Mouse (Mus musculus) forebrain, embryonic 15.5 days (tissue): ENCODE measurements around the gene Crtc1. TPM values are rescaled to one million over a fixed set of nuclear protein-coding genes. Genes with fewer than 3 reads are reported as not detected.

Experiments used
- ATAC-seq: fragments of 200-750 bp; cut with Nextera tagmentation; replicated peaks from 2 replicates; pipeline ENCODE4 v1.8.0; 2017; ENCODE audit warnings: mild to moderate bottlenecking, moderate TSS enrichment, moderate library complexity
- H3K27ac ChIP-seq: fragments of 300-500 bp; sonication (generic); replicated peaks from 2 replicates; pipeline ENCODE4 v1.5.1; 2015; ENCODE audit warnings: mild to moderate bottlenecking, inconsistent platforms
- H3K27me3 ChIP-seq: fragments of 300-500 bp; sonication (generic); 2 replicates; pipeline ENCODE4 v1.6.1; 2015; ENCODE audit warnings: inconsistent platforms
- H3K36me3 ChIP-seq: fragments of 300-500 bp; sonication (generic); 2 replicates; pipeline ENCODE4 v1.6.1; 2015; ENCODE audit warnings: mild to moderate bottlenecking, inconsistent platforms
- H3K4me1 ChIP-seq: fragments of 300-500 bp; sonication (generic); 2 replicates; pipeline ENCODE4 v1.6.1; 2015; ENCODE audit warnings: inconsistent platforms
- H3K4me2 ChIP-seq: fragments of 300-500 bp; sonication (generic); replicated peaks from 2 replicates; pipeline ENCODE4 v1.6.1; 2015; ENCODE audit warnings: mild to moderate bottlenecking, inconsistent platforms
- H3K4me3 ChIP-seq: fragments of 300-500 bp; sonication (generic); 2 replicates; pipeline ENCODE4 v1.5.1; 2015; ENCODE audit warnings: mild to moderate bottlenecking, inconsistent platforms
- H3K9ac ChIP-seq: fragments of 300-500 bp; sonication (generic); replicated peaks from 2 replicates; pipeline ENCODE4 v1.6.1; 2015; ENCODE audit warnings: mild to moderate bottlenecking, inconsistent platforms
- H3K9me3 ChIP-seq: fragments of 300-500 bp; sonication (generic); 2 replicates; pipeline ENCODE4 v1.6.1; 2016; ENCODE audit warnings: inconsistent platforms
- WGBS: fragments of 180-500 bp; shearing (Covaris S2); methylation state at CpG from one replicate; pipeline ENCODE4 v1.1.7; 2015; ENCODE audit warnings: mixed read lengths; 5-methylcytosine and 5-hydroxymethylcytosine counted together
- polyA plus RNA-seq: library from polyadenylated mRNA; unstranded; fragments of >200 nt; fragmentation: Nextera tagmentation; extraction: Ambion mirVana; gene quantifications from 2 replicates; pipeline ENCODE4 v1.2.1, GENCODE M21; 2015

Crtc1 gene
- polyA plus RNA-seq, 1 experiment from 2014 or later, result 41.0 TPM

DNA sequence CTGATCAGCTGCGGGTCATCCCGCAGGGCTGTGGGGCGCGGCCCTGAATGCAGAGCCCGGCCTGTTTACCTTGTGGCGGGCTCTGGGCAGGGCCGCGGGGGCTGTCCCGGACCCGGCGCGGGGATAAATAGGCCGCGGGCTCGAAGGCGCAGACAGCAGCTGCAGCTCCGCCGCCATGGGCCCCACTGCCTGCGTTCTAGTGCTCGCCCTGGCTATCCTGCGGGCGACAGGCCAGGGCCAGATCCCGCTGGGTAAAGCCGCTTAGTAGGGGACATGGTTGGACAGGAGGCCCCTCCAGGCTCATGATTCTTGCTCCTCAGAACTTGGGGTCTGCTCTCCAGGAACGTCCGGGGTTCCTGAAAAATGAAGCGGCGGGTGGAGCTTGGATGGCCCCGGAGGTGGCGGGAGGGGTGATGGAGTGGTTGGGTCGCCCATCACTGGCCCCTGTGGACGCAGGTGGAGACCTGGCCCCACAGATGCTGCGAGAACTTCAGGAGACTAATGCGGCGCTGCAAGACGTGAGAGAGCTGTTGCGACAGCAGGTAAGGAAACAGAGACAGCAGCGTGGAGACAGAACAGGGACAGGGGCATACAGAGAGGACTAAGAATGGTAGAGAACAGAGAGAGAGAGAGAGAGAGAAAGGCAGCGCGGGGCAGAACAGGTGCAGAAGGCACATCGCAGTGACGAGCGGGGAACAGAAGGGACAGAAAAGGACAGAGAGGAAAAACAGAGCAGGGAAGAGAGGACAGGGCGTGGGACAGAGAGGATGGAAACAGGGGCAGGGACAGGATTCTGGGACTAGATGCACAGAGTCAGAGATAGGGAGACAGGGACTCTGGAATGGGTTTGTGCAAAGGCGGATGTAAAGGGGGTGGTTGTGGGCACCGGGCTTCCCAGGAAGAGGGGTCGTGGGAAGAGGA, 65.7 kb downstream of the Crtc1 start, which contains the start of gene Comp:
TSS of gene Comp (plus strand) at position 162 of the 921 bp plus-strand sequence.
- 3% methylated on average over 47 of the region's 47 CpGs for WGBS
- H3K36me3 ChIP-seq, result no peaks in the 10 kb centered on the region
- no peaks in the 10 kb centered on the region for H3K9me3 ChIP-seq
- H3K27ac ChIP-seq, result no peak within 1 kb of the TSS
- ATAC-seq, result peak; percentile 3; the same call in 1 of the 2 replicates
- peak within 1 kb of the TSS; percentile 30 for H3K4me3 ChIP-seq
- H3K4me1 ChIP-seq, result peaks cover 24% of the 10 kb centered on the region
- peak within 1 kb of the TSS; percentile 41 for H3K4me2 ChIP-seq
- no peak within 1 kb of the TSS for H3K9ac ChIP-seq
- peaks cover 73% of the 10 kb centered on the region for H3K27me3 ChIP-seq

DNA sequence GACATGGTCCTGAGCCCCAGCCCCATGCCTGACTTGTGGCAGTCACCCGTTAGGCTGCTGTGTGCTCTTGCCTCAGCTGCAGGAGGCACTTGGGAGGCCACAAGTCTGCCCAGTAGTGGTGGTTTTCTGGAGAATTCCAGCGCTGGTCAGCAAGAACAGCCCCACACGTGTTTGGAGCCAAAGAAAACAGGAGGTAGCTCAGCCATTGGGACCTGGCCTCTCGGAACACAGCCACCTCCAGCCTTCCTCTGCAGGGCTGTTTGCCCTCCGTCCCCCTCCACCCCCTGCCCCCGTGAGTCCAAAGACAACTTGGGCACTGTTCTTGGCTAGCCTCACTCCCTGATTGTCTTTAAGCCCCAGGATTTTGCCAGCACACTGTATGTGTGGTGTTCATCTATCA, 67.4 kb downstream of the Crtc1 start:
- 27% methylated on average over 6 of the region's 6 CpGs for WGBS
- H3K4me2 ChIP-seq, result no peak overlapping the region
- no peak overlapping the region for H3K9ac ChIP-seq
- H3K36me3 ChIP-seq, result no peaks in the 10 kb centered on the region
- H3K4me3 ChIP-seq, result no peak overlapping the region
- H3K9me3 ChIP-seq, result no peaks in the 10 kb centered on the region
- no peak for ATAC-seq
- no peak overlapping the region for H3K27ac ChIP-seq
- H3K4me1 ChIP-seq, result peaks cover 24% of the 10 kb centered on the region
- peaks cover 56% of the 10 kb centered on the region for H3K27me3 ChIP-seq

DNA sequence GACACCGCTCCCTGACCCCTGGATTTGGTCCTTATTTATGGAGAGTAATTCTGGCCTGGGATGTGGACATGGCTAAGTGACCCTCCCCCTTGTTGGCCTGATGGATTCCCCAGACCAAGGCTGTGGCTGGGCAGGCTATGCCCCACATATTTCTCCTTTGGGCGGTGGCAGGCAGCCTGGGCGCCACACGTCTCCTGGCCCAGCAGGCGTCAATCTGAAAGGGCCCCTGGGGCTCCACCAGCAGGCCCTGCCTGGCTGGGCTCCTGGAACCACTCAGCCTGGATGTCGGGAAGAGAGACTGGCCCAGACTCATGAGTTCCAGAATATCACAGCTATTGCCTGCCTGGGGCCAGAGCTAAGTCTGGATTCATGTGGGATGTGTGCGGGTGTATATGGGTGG, 68.9 kb downstream of the Crtc1 start:
- peaks cover 41% of the 10 kb centered on the region for H3K27me3 ChIP-seq

DNA sequence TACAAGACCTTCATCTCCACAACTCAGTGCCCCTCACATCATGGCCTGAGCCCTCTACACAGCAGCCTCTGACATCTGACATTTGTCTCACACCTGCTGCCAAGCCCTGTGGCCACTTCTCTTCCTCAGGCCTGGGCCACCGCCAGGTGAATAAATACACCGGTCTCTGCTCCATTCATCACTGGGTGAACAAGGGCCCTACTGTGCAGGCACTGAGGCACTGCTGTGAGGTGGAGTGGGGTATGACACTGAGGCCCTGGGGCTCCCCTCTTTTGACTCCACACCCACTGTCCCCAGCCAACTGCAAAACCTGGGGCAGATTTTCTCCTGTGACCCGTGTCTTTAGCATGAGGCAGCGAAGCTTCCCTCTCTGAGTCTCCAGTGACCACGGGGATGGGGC, 72.8 kb downstream of the Crtc1 start:
- H3K36me3 ChIP-seq, result no peaks in the 10 kb centered on the region
- H3K9ac ChIP-seq, result no peak overlapping the region
- 69% methylated on average over 5 of the region's 5 CpGs for WGBS
- no peak overlapping the region for H3K27ac ChIP-seq
- H3K27me3 ChIP-seq, result peaks cover 2% of the 10 kb centered on the region
- H3K4me1 ChIP-seq, result no peaks in the 10 kb centered on the region
- no peak for ATAC-seq
- H3K4me3 ChIP-seq, result no peak overlapping the region
- no peaks in the 10 kb centered on the region for H3K9me3 ChIP-seq
- no peak overlapping the region for H3K4me2 ChIP-seq

More for the DNA sequence above, 68.9 kb downstream of the Crtc1 start:
- H3K9me3 ChIP-seq, result no peaks in the 10 kb centered on the region
- peaks cover 19% of the 10 kb centered on the region for H3K4me1 ChIP-seq
- no peak for ATAC-seq
- WGBS, result 80% methylated on average over 7 of the region's 7 CpGs
- no peak overlapping the region for H3K4me2 ChIP-seq
- H3K27ac ChIP-seq, result no peak overlapping the region
- no peak overlapping the region for H3K4me3 ChIP-seq
- H3K36me3 ChIP-seq, result no peaks in the 10 kb centered on the region
- H3K9ac ChIP-seq, result no peak overlapping the region

DNA sequence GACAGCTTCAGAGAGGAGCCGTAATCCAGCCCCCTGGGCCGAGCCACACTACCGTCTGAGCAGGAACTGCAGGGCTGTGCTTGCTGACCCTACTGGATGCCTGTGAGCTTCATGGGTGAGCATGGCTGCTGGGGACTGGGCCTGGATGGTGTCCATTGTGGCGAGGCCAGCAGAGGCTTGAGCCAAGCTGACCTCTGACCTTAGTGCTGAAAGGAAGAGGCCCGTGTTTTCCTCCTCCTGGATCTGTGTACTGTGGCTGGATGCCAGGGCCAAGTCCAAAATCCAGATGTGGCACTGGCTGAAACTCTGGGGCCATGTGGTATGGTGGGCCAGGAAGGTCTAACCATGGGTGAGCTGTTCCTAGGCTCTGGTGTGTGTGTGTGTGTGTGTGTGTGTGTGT, 75.3 kb downstream of the Crtc1 start:
- ATAC-seq, result no peak
- Histone ChIP-seq H3K9ac (no peak overlapping the region), H3K9me3 (no peaks in the 10 kb centered on the region), H3K4me3 (no peak overlapping the region), H3K4me2 (no peak overlapping the region), H3K27ac (no peak overlapping the region), H3K4me1 (no peaks in the 10 kb centered on the region), H3K36me3 (no peaks in the 10 kb centered on the region), H3K27me3 (no peaks in the 10 kb centered on the region)
- WGBS, result 21% methylated on average over 5 of the region's 5 CpGs

DNA sequence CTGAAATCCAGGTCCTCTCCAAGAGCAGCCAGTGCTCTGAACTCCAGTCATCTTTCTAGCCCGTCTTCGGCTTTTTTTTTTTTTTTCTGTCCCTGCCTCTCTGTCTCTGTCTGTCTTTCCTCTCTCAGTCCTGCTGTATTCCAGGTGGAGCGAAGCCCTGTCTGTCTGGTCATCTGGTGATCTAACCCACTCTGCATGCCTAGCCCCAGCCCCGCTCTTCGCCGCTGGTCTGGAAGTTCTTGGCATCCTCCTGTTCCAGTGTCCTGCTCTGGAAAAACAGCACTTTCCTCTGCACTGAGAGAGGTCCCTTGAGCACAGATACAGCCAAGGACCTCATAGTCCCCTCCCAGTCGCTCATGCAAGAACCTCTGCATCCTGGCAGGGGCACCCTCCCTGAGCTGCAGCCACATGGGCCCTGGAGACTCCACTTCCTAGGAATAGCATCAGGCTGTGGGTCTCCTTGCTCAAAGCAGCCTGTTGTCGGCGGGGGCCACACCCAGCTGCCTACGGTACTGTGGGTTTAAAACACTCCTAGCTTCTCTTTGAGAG, 77.8 kb downstream of the Crtc1 start:
- 82% methylated on average over 10 of the region's 10 CpGs for WGBS
- no peak for ATAC-seq
- Histone ChIP-seq H3K9ac (no peak overlapping the region), H3K4me2 (no peak overlapping the region), H3K36me3 (no peaks in the 10 kb centered on the region), H3K9me3 (no peaks in the 10 kb centered on the region), H3K4me1 (no peaks in the 10 kb centered on the region), H3K4me3 (no peak overlapping the region), H3K27me3 (no peaks in the 10 kb centered on the region), H3K27ac (no peak overlapping the region)

DNA sequence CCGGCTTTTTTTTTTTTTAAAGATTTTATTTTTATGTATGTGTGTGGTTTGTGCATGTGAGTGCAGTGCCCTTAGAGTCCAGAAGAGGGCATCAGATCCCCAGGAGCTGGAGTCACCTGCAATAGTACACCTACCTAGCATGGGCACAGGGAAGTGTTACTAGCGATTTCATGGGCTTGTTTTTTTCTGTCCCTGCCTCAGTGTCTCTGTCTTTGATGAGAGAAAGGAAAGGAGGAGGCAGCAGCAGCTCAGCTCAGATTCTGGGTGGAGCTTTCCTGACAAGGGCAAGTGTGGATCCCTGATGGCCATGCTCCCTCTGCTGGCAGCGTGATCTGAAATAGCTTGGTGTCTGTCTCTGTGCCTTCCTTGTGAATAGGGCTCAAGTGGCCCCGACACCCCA, 78.6 kb downstream of the Crtc1 start:
- H3K4me2 ChIP-seq, result no peak overlapping the region
- no peaks in the 10 kb centered on the region for H3K9me3 ChIP-seq
- no peak for ATAC-seq
- no peak overlapping the region for H3K27ac ChIP-seq
- 51% methylated on average over 4 of the region's 4 CpGs for WGBS
- no peak overlapping the region for H3K9ac ChIP-seq
- no peak overlapping the region for H3K4me3 ChIP-seq
- no peaks in the 10 kb centered on the region for H3K27me3 ChIP-seq
- H3K4me1 ChIP-seq, result no peaks in the 10 kb centered on the region
- H3K36me3 ChIP-seq, result no peaks in the 10 kb centered on the region

DNA sequence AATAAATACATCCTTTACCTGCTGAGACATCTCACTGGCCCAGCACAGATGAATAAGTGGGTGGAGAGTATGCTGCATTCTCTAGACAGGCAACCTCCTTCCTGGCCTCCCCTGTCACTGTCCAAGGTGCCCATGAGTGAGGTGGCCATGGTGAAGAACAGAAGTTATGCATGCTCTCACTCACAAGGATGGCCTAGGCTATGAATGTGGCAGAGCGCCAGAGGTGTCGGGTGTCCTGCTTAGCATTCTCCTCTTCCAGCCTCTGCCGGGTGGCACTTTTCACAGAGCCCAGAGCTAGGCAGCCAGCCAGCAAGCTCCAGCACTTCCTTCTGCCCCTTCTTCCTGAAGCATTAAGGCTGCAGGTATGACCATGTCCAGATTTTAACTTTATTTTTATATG, 80.0 kb downstream of the Crtc1 start:
- H3K27me3 ChIP-seq, result no peaks in the 10 kb centered on the region
- no peaks in the 10 kb centered on the region for H3K36me3 ChIP-seq
- H3K9me3 ChIP-seq, result no peaks in the 10 kb centered on the region
- no peaks in the 10 kb centered on the region for H3K4me1 ChIP-seq
- no peak overlapping the region for H3K4me3 ChIP-seq
- 26% methylated on average over 3 of the region's 3 CpGs for WGBS
- H3K4me2 ChIP-seq, result no peak overlapping the region
- no peak overlapping the region for H3K9ac ChIP-seq
- H3K27ac ChIP-seq, result no peak overlapping the region
- no peak for ATAC-seq

DNA sequence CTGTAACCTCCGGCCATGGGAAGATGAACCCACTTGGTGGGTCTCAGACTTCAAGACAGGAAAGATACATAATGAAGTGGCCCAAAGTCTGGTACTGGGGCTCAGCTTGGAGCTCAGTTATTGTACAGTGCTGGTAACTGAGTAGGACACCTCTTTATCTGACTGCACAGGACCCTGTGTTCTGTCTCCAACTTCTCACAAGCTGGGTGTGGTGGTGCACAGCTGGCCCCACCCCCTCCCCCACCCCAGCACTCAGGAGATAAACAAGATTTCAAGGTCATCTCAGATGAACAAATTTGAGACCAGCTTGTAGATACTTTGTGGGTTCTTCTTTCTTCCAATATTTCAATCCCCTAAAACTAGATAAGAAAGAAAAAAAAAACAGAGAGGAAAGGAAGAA, 83.3 kb downstream of the Crtc1 start:
- H3K36me3 ChIP-seq, result no peaks in the 10 kb centered on the region
- 96% methylated on average over 1 of the region's 1 CpGs for WGBS
- peaks cover 22% of the 10 kb centered on the region for H3K4me1 ChIP-seq
- H3K9me3 ChIP-seq, result no peaks in the 10 kb centered on the region
- no peak overlapping the region for H3K4me3 ChIP-seq
- H3K4me2 ChIP-seq, result no peak overlapping the region
- no peak overlapping the region for H3K27ac ChIP-seq
- H3K27me3 ChIP-seq, result no peaks in the 10 kb centered on the region
- no peak overlapping the region for H3K9ac ChIP-seq
- ATAC-seq, result no peak

DNA sequence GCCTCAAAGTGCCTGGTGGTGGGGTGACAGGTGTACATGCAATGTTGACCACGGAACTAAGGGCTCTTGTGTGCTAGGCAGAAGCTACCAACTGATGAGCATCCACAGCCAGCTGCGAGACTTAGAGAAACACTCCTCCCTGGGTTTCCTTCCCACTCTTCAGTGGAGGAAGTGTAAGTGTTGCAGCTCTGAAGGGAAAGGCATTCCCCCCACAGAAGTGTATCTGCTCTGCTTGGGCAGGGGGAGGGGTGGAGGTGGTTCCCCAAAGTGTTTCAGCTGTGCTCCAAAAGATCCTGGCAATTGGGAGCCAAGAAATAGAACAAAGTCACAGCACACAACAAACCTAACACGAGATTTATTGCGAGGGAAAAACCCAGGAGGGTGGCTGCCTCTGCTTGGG, 85.4 kb downstream of the Crtc1 start:
- Histone ChIP-seq H3K27ac (peak overlapping the region; percentile 86), H3K9ac (peak overlapping the region; percentile 55), H3K4me3 (peak overlapping the region; percentile 100), H3K4me1 (peaks cover 39% of the 10 kb centered on the region), H3K27me3 (no peaks in the 10 kb centered on the region), H3K4me2 (peak overlapping the region; percentile 69), H3K36me3 (no peaks in the 10 kb centered on the region), H3K9me3 (no peaks in the 10 kb centered on the region)
- WGBS, result 69% methylated on average over 4 of the region's 4 CpGs
- no peak for ATAC-seq

DNA sequence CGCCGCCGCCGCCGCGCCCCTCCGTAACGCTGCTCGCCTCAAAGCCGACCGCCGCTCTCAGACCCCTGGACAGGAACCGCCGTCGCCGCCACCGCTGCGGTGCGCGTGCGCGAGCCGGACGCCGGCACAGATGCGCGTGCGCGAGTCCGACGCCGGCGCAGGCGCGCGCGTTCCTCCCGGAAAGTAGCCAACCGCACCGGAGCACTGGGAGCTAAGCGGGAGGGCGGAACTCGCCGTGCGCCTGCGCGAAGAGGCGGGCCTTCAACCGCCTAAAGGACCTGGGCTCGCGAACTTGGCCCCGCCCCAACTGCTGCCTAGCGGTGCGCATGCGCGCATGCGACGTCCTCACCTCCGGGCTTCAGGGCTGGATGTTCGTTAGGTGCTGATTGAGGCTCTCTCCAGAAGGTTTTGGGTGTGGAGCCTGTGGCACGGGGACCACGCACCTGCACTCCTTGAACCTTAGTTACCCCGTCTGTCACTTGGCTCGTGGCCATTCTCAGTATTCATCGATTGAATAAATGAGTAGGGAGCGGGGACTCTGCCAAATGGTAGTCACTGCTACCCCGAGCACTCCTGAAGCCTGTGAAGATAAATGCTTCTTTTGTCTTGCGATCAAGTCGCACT, 86.1 kb downstream of the Crtc1 start, which contains the start of gene Upf1:
TSS of gene Upf1 (minus strand) at position 85 of the 624 bp plus-strand sequence.
- H3K4me3 ChIP-seq, result peak within 1 kb of the TSS; percentile 100
- H3K4me1 ChIP-seq, result peaks cover 42% of the 10 kb centered on the region
- ATAC-seq, result peak; percentile 87
- peak within 1 kb of the TSS; percentile 90 for H3K9ac ChIP-seq
- H3K36me3 ChIP-seq, result no peaks in the 10 kb centered on the region
- peak within 1 kb of the TSS; percentile 90 for H3K27ac ChIP-seq
- H3K27me3 ChIP-seq, result no peaks in the 10 kb centered on the region
- under 1% methylated on average over 49 of the region's 69 CpGs for WGBS
- no peaks in the 10 kb centered on the region for H3K9me3 ChIP-seq
- peak within 1 kb of the TSS; percentile 95 for H3K4me2 ChIP-seq

DNA sequence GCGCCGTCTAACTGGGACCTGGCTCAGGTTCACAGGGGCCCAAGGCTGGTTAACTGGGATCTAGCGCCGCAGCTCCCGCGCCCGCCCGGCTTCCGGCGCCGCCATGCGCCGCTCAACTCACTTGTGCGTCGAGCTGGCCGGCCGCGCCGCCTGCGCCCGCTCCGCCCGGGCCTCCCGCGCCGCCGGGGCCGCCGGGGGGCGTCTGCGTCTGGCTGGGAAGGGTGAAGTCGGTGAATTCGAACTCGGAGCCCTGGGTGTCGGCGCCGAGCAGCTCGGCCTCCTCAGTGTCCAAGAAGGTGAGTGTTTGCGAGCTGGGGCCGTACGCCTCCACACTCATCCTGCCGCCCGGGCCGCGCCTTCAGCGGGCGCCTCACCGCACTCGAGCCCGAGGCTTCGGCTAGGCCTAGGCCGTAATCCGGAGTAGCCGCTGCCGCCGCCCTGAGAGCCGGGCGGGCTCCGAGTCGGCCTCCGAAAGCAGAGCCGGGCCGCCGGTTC, 86.7 kb downstream of the Crtc1 start:
- ATAC-seq, result peak; percentile 65
- Histone ChIP-seq H3K4me1 (peaks cover 49% of the 10 kb centered on the region), H3K4me3 (peak overlapping the region; percentile 100), H3K27ac (peak overlapping the region; percentile 90), H3K36me3 (no peaks in the 10 kb centered on the region), H3K9ac (peak overlapping the region; percentile 90), H3K27me3 (no peaks in the 10 kb centered on the region), H3K9me3 (no peaks in the 10 kb centered on the region), H3K4me2 (peak overlapping the region; percentile 95)
- whole genome bisulfite sequencing, result under 1% methylated on average over 61 of the region's 64 CpGs
